Mouse (Mus musculus) neural tube, embryonic 11.5 days (tissue): ENCODE data around the gene Phf5a. TPM values are rescaled to one million over a fixed set of nuclear protein-coding genes. Genes with fewer than 3 reads are reported as not detected.
A peak's percentile ranks its signal among the peaks of the same experiment; 100 is the strongest.

ENCODE experiments used
- ATAC-seq: fragments of 200-750 bp; cut with Nextera tagmentation; 2 replicates; pipeline ENCODE4 v1.8.0; 2017; ENCODE audit warnings: moderate number of reproducible peaks, mild to moderate bottlenecking, moderate TSS enrichment, moderate library complexity; ENCODE audit not compliant: insufficient read depth, low FRiP score, low TSS enrichment
- DNase-seq: peaks from one replicate; pipeline ENCODE4 v3.0.0-alpha.2; 2015; ENCODE audit warnings: low spot score
- H3K27ac ChIP-seq: fragments of 300-500 bp; sonication (generic); 2 replicates; pipeline ENCODE4 v1.5.1; 2014; ENCODE audit warnings: low read depth, mild to moderate bottlenecking, low read length
- H3K27me3 ChIP-seq: fragments of 300-500 bp; sonication (generic); 2 replicates; pipeline ENCODE4 v1.6.1; 2014; ENCODE audit warnings: mild to moderate bottlenecking, low read length, mixed read lengths; ENCODE audit not compliant: control insufficient read depth, insufficient read depth
- H3K36me3 ChIP-seq: fragments of 300-500 bp; sonication (generic); 2 replicates; pipeline ENCODE4 v1.6.1; 2014; ENCODE audit warnings: mild to moderate bottlenecking, low read length, moderate library complexity, mixed read lengths; ENCODE audit not compliant: control insufficient read depth, insufficient read depth
- H3K4me1 ChIP-seq: fragments of 300-500 bp; sonication (generic); 2 replicates; pipeline ENCODE4 v1.6.1; 2014; ENCODE audit warnings: low read length, mixed read lengths; ENCODE audit not compliant: control insufficient read depth, insufficient read depth
- H3K4me2 ChIP-seq: fragments of 300-500 bp; sonication (generic); 2 replicates; pipeline ENCODE4 v1.6.1; 2014; ENCODE audit warnings: low read depth, mild to moderate bottlenecking, moderate library complexity
- H3K4me3 ChIP-seq: fragments of 300-500 bp; sonication (generic); 2 replicates; pipeline ENCODE4 v1.5.1; 2014; ENCODE audit warnings: low read depth, low read length
- H3K9ac ChIP-seq: fragments of 300-500 bp; sonication (generic); 2 replicates; pipeline ENCODE4 v1.6.1; 2014; ENCODE audit warnings: mild to moderate bottlenecking, low read length
- H3K9me3 ChIP-seq: fragments of 300-500 bp; sonication (generic); 2 replicates; pipeline ENCODE4 v1.6.1; 2016; ENCODE audit warnings: low read length; ENCODE audit not compliant: control insufficient read depth
- WGBS: fragments of 180-500 bp; shearing (Covaris S2); extraction: QIAGEN DNeasy Blood & Tissue Kit; methylation state at CpG from one replicate; pipeline ENCODE4 v1.1.7; 2014; 5-methylcytosine and 5-hydroxymethylcytosine counted together
- polyA plus RNA-seq: library from polyadenylated mRNA; unstranded; fragments of >200 nt; fragmentation: Nextera tagmentation; extraction: Ambion mirVana; gene quantifications from 2 replicates; pipeline ENCODE4 v1.2.1, GENCODE M21; 2014

Phf5a gene
- polyA plus RNA-seq = 197 and 203 TPM in 2 replicates

DNA sequence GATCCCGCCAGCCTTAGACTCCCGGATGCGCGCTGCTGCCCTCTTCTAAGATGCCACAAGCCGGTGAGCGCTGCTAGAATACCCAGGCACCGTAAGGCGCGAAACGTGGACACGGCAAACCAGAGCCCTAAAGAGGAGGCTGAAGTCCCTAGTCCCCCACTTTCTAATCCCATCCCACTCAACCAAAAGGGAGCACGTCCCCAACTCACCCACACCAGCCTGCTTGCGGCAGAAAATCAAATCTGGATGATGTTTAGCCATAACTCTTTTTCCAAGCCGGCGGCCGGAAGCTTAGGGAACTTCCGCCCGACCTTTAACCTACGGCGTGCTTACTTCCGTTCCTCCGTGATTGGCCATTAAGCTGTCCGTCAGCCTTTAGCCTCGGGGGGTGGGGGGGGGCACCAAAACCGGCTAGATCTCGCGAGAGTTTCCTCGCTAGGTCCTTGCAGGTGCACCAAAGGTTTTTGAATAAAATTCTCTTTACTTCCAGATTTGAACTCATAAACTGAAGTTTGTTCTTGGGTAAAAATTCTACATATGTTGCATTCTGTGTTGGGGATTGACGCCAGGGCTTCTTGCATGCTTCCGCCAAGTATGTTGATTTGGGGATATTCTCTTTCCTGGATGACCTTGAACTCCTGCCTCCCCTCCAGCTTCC is at the start of gene Phf5a:
Phf5a (minus strand) TSS at position 308 of the 658 bp plus-strand sequence.
- peaks cover 19% of the 10 kb centered on the region for H3K36me3 ChIP-seq
- H3K9me3 ChIP-seq = no peaks in the 10 kb centered on the region
- no peaks in the 10 kb centered on the region for H3K27me3 ChIP-seq
- ATAC-seq (peak; percentile 84), DNase-seq (peak; percentile 95)
- 0% methylated on average over 30 of the region's 30 CpGs for WGBS
- peak within 1 kb of the TSS; percentile 85 for H3K9ac ChIP-seq
- H3K4me1 ChIP-seq = peaks cover 8% of the 10 kb centered on the region
- peak within 1 kb of the TSS; percentile 91 for H3K27ac ChIP-seq
- H3K4me2 ChIP-seq = peak within 1 kb of the TSS; percentile 84
- H3K4me3 ChIP-seq = peak within 1 kb of the TSS; percentile 86

DNA sequence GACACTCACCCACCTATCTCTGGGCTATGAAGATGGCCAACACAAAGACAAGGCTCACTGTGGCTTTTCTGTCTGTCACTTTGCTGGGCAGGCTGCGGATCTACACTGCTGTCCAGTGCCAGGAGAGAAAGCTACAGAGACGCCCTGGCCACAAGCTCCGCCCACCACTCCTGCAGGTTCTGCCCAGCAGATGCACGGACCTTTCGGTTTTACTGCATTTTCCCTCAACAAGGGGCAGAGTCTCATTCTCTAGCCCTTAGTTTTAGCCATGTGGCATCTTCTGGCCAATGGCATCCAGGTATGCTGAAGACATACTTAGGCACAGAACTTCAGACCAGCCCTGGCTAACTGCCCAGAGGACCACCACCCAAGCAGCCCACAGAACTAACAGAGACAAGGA is 49.5 kb upstream of the Phf5a start:
- H3K4me3 ChIP-seq = no peak overlapping the region
- H3K27me3 ChIP-seq = no peaks in the 10 kb centered on the region
- DNase-seq = no peak
- H3K27ac ChIP-seq = no peak overlapping the region
- H3K36me3 ChIP-seq = peaks cover 5% of the 10 kb centered on the region; the same call in 1 of the 2 replicates
- H3K9me3 ChIP-seq = no peaks in the 10 kb centered on the region
- H3K4me1 ChIP-seq = peaks cover 3% of the 10 kb centered on the region
- ATAC-seq = no peak
- no peak overlapping the region for H3K4me2 ChIP-seq
- 70% methylated on average over 5 of the region's 5 CpGs for WGBS
- no peak overlapping the region for H3K9ac ChIP-seq

DNA sequence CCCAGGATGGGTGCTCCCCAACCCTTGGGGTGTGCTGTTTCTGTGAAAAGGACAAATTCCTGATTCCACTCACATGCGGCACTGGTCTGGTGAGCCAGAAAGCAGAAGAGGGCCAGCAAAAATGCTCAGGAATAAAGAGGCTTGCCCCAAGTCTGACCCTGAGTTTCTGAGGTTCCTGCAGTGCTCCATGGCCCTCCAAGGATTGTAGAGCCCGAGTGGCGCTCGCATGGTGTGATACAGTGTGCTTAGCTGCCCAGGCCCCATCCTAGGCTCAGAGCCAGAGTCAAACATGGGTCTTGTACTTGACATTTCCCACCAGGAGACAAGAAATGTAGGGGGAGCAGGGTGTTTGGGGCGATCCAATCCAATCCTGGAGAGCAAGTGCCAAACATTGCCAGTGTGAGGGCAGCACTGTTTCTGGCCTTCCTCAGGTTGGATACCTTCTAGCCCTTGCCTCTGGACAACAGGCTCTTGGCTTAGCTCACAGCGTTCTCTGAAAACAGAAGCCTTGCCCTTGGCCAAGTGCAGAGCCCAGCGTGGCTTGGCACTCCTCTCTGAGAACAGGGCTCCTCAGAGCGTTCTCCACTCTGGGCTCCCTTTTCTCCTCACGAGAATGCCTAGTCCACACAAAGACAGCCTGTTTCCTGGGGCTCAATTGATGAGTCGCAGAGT is 49.0 kb upstream of the Phf5a start:
- H3K27ac ChIP-seq = no peak overlapping the region
- H3K4me2 ChIP-seq = no peak overlapping the region
- H3K36me3 ChIP-seq = peaks cover 10% of the 10 kb centered on the region
- H3K4me1 ChIP-seq = peaks cover 3% of the 10 kb centered on the region
- no peaks in the 10 kb centered on the region for H3K27me3 ChIP-seq
- H3K9ac ChIP-seq = no peak overlapping the region
- H3K4me3 ChIP-seq = no peak overlapping the region
- H3K9me3 ChIP-seq = no peaks in the 10 kb centered on the region
- no peak for DNase-seq
- no peak for ATAC-seq
- 91% methylated on average over 10 of the region's 10 CpGs for WGBS

DNA sequence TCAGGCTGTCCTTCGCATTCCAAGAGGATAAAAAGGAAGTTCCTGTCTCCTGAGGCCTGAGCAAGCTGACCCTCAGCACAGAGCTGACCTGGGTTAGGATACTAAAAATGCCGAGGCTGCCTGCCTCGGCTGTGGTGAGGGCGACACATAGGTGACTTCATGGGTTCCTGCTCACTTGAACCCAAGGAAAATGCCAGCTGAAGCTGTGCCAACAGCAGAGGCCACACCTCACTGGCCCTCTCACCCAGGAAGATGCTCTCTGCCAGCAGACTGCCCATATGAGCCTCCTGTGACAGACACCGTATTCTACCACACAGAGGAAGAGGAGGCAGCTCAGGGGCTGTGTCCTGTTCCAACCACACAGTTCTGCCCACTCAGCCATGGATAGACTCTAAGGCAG is 47.4 kb upstream of the Phf5a start:
- DNase-seq = no peak
- Histone ChIP-seq H3K9ac (no peak overlapping the region), H3K27me3 (no peaks in the 10 kb centered on the region), H3K27ac (no peak overlapping the region), H3K4me3 (no peak overlapping the region), H3K4me2 (no peak overlapping the region), H3K9me3 (no peaks in the 10 kb centered on the region), H3K4me1 (no peaks in the 10 kb centered on the region), H3K36me3 (peaks cover 19% of the 10 kb centered on the region)
- WGBS = 84% methylated on average over 5 of the region's 5 CpGs
- ATAC-seq = no peak

DNA sequence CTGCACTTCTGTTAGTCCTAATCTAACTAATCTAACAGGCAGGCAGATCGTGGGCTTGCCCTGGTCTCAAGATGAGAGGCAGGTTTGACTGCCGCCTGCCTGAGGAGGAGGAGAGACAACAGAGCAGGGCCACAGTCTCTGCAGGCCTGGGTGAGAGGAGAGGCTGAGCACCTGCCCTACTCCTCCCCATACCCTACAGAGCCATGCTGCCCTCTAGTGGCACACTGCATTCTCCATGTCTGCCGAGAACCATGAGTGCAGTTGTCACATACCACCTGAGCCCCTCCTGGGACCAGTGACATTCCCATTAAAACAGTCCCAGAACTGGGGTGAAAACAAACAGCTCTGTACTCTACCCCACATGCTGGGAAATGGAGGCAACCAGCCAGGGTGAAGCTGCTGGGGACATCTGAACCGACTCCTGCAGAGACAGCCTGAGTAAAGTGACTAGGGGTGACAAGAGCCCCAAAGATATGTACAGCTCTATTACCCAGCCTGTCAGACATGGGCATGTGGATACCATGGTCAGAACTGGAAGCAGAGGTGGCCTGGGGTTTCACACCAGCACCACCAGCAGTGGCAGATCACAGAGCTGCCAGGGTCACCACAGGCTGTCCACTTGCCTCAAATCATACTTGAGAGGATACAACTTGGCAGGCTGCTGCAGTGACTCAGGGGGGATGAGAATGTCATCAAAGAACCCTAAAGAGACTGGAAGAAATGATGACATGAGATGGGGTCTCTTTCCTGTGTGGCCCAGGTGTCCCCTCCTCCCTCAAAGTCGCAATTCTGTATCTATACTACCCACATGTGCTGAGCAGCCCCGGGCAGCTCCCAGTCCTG is 46.1 kb upstream of the Phf5a start:
- H3K27ac ChIP-seq = no peak overlapping the region
- no peaks in the 10 kb centered on the region for H3K4me1 ChIP-seq
- no peaks in the 10 kb centered on the region for H3K27me3 ChIP-seq
- no peak overlapping the region for H3K9ac ChIP-seq
- H3K9me3 ChIP-seq = no peaks in the 10 kb centered on the region
- no peak overlapping the region for H3K4me3 ChIP-seq
- DNase-seq (peak; percentile 70), ATAC-seq (no peak; the same call in 1 of the 2 replicates)
- 66% methylated on average over 5 of the region's 6 CpGs for WGBS
- H3K4me2 ChIP-seq = no peak overlapping the region
- H3K36me3 ChIP-seq = peaks cover 21% of the 10 kb centered on the region

DNA sequence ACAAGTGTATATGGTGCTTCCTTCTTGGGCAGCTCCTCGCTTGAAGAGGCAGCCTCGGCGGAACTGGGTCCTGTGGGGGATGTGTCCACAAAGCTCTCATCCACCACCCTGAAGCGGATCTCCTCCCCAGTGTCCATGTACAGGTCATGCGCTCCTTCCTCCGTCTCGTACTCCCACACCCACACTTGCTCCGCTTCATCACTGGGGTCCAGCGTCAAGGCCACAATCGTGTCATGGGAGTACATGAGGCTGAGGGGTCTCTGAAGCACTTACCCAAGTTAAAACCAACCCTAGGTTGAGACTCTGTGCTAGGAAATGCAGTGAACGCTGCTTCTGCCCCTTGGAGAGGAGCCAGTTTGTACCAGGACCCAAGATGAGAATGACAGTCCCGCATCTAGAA is 45.5 kb upstream of the Phf5a start:
- Histone ChIP-seq H3K27ac (no peak overlapping the region), H3K9me3 (no peaks in the 10 kb centered on the region), H3K4me2 (no peak overlapping the region), H3K36me3 (peaks cover 26% of the 10 kb centered on the region), H3K27me3 (no peaks in the 10 kb centered on the region), H3K4me3 (no peak overlapping the region), H3K4me1 (no peaks in the 10 kb centered on the region), H3K9ac (no peak overlapping the region)
- ATAC-seq (no peak), DNase-seq (no peak)
- WGBS = 90% methylated on average over 12 of the region's 12 CpGs

DNA sequence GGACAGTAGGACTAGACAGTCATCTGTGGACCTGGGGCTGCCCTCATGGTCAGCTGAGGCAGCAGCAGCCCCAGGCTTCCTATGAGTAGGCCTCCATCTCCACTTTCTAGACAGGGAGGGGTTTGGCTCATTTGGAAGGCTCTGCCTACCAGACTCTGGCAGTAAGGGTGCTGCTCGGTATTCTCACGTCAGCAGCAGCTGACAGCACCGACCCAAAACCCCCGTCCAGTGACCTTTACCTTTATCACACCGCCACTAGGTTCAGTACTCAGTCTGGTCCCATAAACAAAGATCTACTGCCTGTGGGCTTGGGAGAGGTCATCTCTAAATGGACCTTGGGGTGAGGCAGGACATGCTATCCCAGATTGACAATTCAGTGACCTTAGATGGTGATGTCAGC is 44.0 kb upstream of the Phf5a start:
- H3K27me3 ChIP-seq = no peaks in the 10 kb centered on the region
- ATAC-seq = no peak
- H3K9ac ChIP-seq = no peak overlapping the region
- H3K4me2 ChIP-seq = no peak overlapping the region
- H3K9me3 ChIP-seq = no peaks in the 10 kb centered on the region
- H3K4me3 ChIP-seq = no peak overlapping the region
- H3K36me3 ChIP-seq = peaks cover 29% of the 10 kb centered on the region
- no peaks in the 10 kb centered on the region for H3K4me1 ChIP-seq
- no peak for DNase-seq
- WGBS = 85% methylated on average over 5 of the region's 5 CpGs
- H3K27ac ChIP-seq = no peak overlapping the region

DNA sequence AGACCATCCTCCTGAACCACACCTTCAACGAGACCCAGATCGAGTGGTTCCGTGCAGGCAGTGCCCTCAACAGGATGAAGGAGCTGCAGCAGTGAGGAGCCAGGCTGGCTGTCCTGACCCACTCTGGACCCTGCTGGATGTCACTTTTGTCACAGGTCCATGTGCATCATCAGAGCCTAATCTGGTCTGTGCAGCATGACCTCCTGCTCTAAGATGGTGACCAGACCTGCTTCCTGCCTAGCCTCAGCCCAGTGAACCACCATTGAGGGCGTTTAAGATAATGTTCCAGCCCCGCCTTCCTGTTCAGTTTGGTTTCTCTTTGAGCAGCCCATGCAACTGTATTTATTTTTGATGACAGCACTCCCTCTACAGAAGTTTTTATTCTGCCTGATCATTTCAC is 43.0 kb upstream of the Phf5a start:
- Histone ChIP-seq H3K9me3 (no peaks in the 10 kb centered on the region), H3K27me3 (no peaks in the 10 kb centered on the region), H3K36me3 (peaks cover 32% of the 10 kb centered on the region), H3K27ac (no peak overlapping the region), H3K4me1 (no peaks in the 10 kb centered on the region), H3K4me2 (no peak overlapping the region), H3K9ac (no peak overlapping the region), H3K4me3 (no peak overlapping the region)
- WGBS = 82% methylated on average over 5 of the region's 5 CpGs
- DNase-seq (no peak), ATAC-seq (no peak)
